Mouse (Mus musculus) ES-E14 (cell line): ENCODE results near the gene Olfr804. TPM values are rescaled to one million over a fixed set of nuclear protein-coding genes. Genes with fewer than 3 reads are reported as not detected.

ENCODE experiments used
- DNase-seq: peaks from one replicate; pipeline ENCODE4 v3.0.0-alpha.2; 2013; ENCODE audit warnings: low read depth, low spot score
- H3K27ac ChIP-seq: 2 replicates; pipeline ENCODE4 v1.5.1; 2012; ENCODE audit warnings: low read depth, mild to moderate bottlenecking, low read length, moderate library complexity, mixed read lengths; ENCODE audit not compliant: poor library complexity, insufficient read depth, severe bottlenecking
- H3K36me3 ChIP-seq: 2 replicates; pipeline ENCODE4 v1.6.1; 2012; ENCODE audit warnings: mild to moderate bottlenecking, low read length, moderate library complexity, mixed read lengths; ENCODE audit not compliant: control insufficient read depth, poor library complexity, insufficient read depth, severe bottlenecking
- H3K4me1 ChIP-seq, 2 experiments: fragments of 150-350 bp in 1 of 2; sonication (generic) in 1 of 2; 2 replicates each; pipeline ENCODE4 v1.6.1; 2012; ENCODE audit warnings: low read length in 2 of 2, mild to moderate bottlenecking in 1 of 2, mixed read lengths in 1 of 2; ENCODE audit not compliant: control insufficient read depth in 2 of 2, insufficient read depth in 2 of 2, poor library complexity in 1 of 2
- H3K4me3 ChIP-seq, 2 experiments: fragments of 150-350 bp in 1 of 2; sonication (generic) in 1 of 2; 2 replicates each; pipeline ENCODE4 v1.5.1; 2012; ENCODE audit warnings: low read length in 2 of 2, low read depth in 1 of 2, mild to moderate bottlenecking in 1 of 2, mixed read lengths in 1 of 2; ENCODE audit not compliant: insufficient read depth in 1 of 2, poor library complexity in 1 of 2, severe bottlenecking in 1 of 2
- H3K9ac ChIP-seq: 2 replicates; pipeline ENCODE4 v1.6.1; 2012; ENCODE audit warnings: low read depth, mild to moderate bottlenecking, low read length, mixed read lengths; ENCODE audit not compliant: poor library complexity, insufficient read depth, severe bottlenecking
- H3K9me3 ChIP-seq: fragments of 150-350 bp; sonication (generic); 2 replicates; pipeline ENCODE4 v1.6.1; 2012; ENCODE audit warnings: low read depth, mild to moderate bottlenecking, low read length; ENCODE audit not compliant: control insufficient read depth, insufficient read depth
- CHD2 ChIP-seq: IDR thresholded peaks from 2 replicates; pipeline ENCODE4 v1.6.1; 2014; ENCODE audit warnings: mild to moderate bottlenecking, low read depth, low read length, inconsistent platforms
- HCFC1 ChIP-seq: IDR thresholded peaks from 2 replicates; pipeline ENCODE4 v1.6.1; 2012; ENCODE audit warnings: low read length, inconsistent platforms, borderline replicate concordance; ENCODE audit not compliant: insufficient read depth
- MAFK ChIP-seq: IDR thresholded peaks from 2 replicates; pipeline ENCODE4 v1.6.1; 2014; ENCODE audit warnings: mild to moderate bottlenecking, low read depth, low read length, inconsistent platforms; ENCODE audit not compliant: insufficient read depth
- ZC3H11A ChIP-seq: IDR thresholded peaks from 2 replicates; pipeline ENCODE4 v1.6.1; 2012; ENCODE audit warnings: low read depth, mild to moderate bottlenecking, inconsistent platforms, low read length, borderline replicate concordance
- ZNF384 ChIP-seq: IDR thresholded peaks from 2 replicates; pipeline ENCODE4 v1.6.1; 2012; ENCODE audit warnings: low read depth, low read length, inconsistent platforms
- in situ Hi-C, 2 experiments: fragments of 600-800 bp; cut with MboI; formaldehyde crosslinking; loops; one replicate each; pipeline ENCODE4 v1.15.1; 2025; ENCODE audit warnings: low sequenced_read_pairs in 2 of 2, inconsistent platforms in 1 of 2; ENCODE audit not compliant: unreplicated experiment in 2 of 2
- total RNA-seq: library from RNA; depleted of rRNA; stranded (reverse); fragments of 300-350 nt; gene quantifications from 2 replicates; pipeline ENCODE4 v1.2.3, GENCODE M21; 2012; rRNA removed

Olfr804 gene
- total RNA-seq, 1 experiment = not detected

DNA sequence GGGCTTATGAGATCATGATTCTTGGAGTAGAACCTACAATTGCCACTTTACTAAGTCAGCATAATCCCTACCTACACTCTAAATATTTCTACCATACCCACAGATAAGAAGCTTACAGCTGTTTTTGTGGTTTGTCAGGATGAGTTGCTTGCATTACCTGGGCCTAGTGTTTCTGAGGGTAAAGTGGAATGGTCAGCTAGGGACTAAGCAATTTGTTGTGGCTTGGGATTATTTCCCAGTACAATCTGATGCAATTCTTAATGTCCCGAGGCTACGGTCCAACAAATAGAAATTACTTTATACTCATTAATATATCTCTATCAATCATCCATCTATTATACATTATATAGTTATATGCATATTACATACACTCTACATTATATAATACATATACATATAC lies 26.3 kb downstream of the Olfr804 start, which contains the start of gene Olfr805:
Gene Olfr805, minus strand, starts transcription at position 101 of the 400 bp plus-strand sequence.
- TF ChIP-seq MAFK (no peak), CHD2 (no peak), ZC3H11A (no peak), HCFC1 (no peak)
- no peak within 1 kb of the TSS for H3K27ac ChIP-seq
- no peak within 1 kb of the TSS for H3K4me3 ChIP-seq
- H3K9me3 ChIP-seq = no peaks in the 10 kb centered on the region
- DNase-seq = no peak
- no peaks in the 10 kb centered on the region for H3K36me3 ChIP-seq
- no peak within 1 kb of the TSS for H3K9ac ChIP-seq
- in situ Hi-C loops = no loop called here
- H3K4me1 ChIP-seq = no peaks in the 10 kb centered on the region

GRCm38 (mm10) chr10:129741821-129742220 lies 38.8 kb downstream of the Olfr804 start, which contains the start of gene Olfr806:
Gene Olfr806, minus strand, starts transcription at chr10:129741921.
- Histone ChIP-seq H3K36me3 (no peaks in the 10 kb centered on the region), H3K9me3 (no peaks in the 10 kb centered on the region), H3K9ac (no peak within 1 kb of the TSS), H3K4me1 (no peaks in the 10 kb centered on the region), H3K27ac (no peak within 1 kb of the TSS), H3K4me3 (no peak within 1 kb of the TSS)
- in situ Hi-C loops = no loop called here
- TF ChIP-seq ZC3H11A = no peak
- no peak for TF ChIP-seq CHD2
- TF ChIP-seq HCFC1 = no peak
- no peak for TF ChIP-seq MAFK
- no peak for TF ChIP-seq ZNF384
- DNase-seq = no peak

DNA sequence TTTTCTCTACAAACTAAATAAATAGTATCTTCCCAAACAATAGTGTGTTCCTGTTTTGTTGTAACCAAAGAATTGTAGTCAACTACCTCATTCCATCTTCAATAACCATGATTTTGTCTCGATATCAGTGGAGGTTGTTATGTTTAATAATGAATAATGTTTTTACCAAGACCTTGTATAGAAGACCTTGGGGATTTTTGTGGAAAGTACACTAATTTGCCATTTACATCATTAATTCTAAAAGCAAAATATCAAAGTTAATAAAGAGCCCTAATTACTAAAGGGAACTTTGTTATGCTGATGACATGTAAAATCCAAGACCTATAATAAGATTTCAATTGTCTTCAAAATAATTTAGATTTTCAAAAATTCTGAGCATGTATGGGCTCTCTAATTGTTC lies 54.7 kb downstream of the Olfr804 start, which contains the start of gene Olfr807:
Gene Olfr807, minus strand, starts transcription at position 101 of the 400 bp plus-strand sequence.
- H3K4me3 ChIP-seq = no peak within 1 kb of the TSS
- no peak within 1 kb of the TSS for H3K9ac ChIP-seq
- DNase-seq = no peak
- H3K9me3 ChIP-seq = no peaks in the 10 kb centered on the region
- H3K27ac ChIP-seq = no peak within 1 kb of the TSS
- in situ Hi-C loops = no loop called here
- no peaks in the 10 kb centered on the region for H3K36me3 ChIP-seq
- TF ChIP-seq ZNF384 (no peak), MAFK (no peak), ZC3H11A (no peak), CHD2 (no peak), HCFC1 (no peak)
- no peaks in the 10 kb centered on the region for H3K4me1 ChIP-seq

Other genes with a start within 250 kb of the Olfr804 start
- gene Olfr787, start 241.3 kb upstream of the Olfr804 start, total RNA-seq = 0.62 and 0.95 TPM in 2 replicates
- gene Olfr788, start 232.2 kb upstream of the Olfr804 start, total RNA-seq = 0.05 TPM in 1 of 2 replicates, not detected in the other
- gene Olfr789, start 218.5 kb upstream of the Olfr804 start, total RNA-seq = not detected in 2 replicates
- not detected in 2 replicates for gene Olfr790, start 204.7 kb upstream of the Olfr804 start, total RNA-seq
- not detected in 2 replicates for gene Olfr791, start 181.4 kb upstream of the Olfr804 start, total RNA-seq
- gene Olfr792, start 164.0 kb upstream of the Olfr804 start, total RNA-seq = not detected in 2 replicates
- gene Olfr794, start 135.6 kb upstream of the Olfr804 start, total RNA-seq = not detected in 2 replicates
- not detected in 2 replicates for gene Olfr796, start 90.6 kb upstream of the Olfr804 start, total RNA-seq
- gene Olfr798, start 75.3 kb upstream of the Olfr804 start, total RNA-seq = not detected in 2 replicates
- gene Olfr799, start 65.7 kb upstream of the Olfr804 start, total RNA-seq = not detected in 2 replicates
- not detected in 2 replicates for gene Olfr800, start 45.5 kb upstream of the Olfr804 start, total RNA-seq
- not detected in 2 replicates for gene Olfr801, start 29.3 kb upstream of the Olfr804 start, total RNA-seq
- gene Olfr802, start 15.0 kb upstream of the Olfr804 start, total RNA-seq = not detected in 2 replicates
- gene Olfr803, start 8.9 kb upstream of the Olfr804 start, total RNA-seq = not detected in 2 replicates
- not detected in 2 replicates for gene Olfr805, start 26.2 kb downstream of the Olfr804 start, total RNA-seq
- not detected in 2 replicates for gene Olfr806, start 38.7 kb downstream of the Olfr804 start, total RNA-seq
- gene Olfr807, start 54.6 kb downstream of the Olfr804 start, total RNA-seq = not detected in 2 replicates
- not detected in 2 replicates for gene Olfr808, start 62.3 kb downstream of the Olfr804 start, total RNA-seq
- not detected in 2 replicates for gene Olfr809, start 71.4 kb downstream of the Olfr804 start, total RNA-seq
- not detected in 2 replicates for gene Olfr810, start 91.7 kb downstream of the Olfr804 start, total RNA-seq
- not detected in 2 replicates for gene Olfr811, start 101.2 kb downstream of the Olfr804 start, total RNA-seq
- not detected in 2 replicates for gene Olfr812, start 142.9 kb downstream of the Olfr804 start, total RNA-seq
- not detected in 2 replicates for gene Olfr813, start 152.2 kb downstream of the Olfr804 start, total RNA-seq
- gene Olfr814, start 176.6 kb downstream of the Olfr804 start, total RNA-seq = 0.22 and 0.26 TPM in 2 replicates
- gene Olfr815, start 202.7 kb downstream of the Olfr804 start, total RNA-seq = 0.58 and 0.63 TPM in 2 replicates
- gene Olfr816, start 212.4 kb downstream of the Olfr804 start, total RNA-seq = not detected in 2 replicates
- gene Olfr818, start 245.9 kb downstream of the Olfr804 start, total RNA-seq = not detected in 2 replicates